Comparison of ENCODE assay signal across 8 mouse cellular contexts in the genomic region with DNA sequence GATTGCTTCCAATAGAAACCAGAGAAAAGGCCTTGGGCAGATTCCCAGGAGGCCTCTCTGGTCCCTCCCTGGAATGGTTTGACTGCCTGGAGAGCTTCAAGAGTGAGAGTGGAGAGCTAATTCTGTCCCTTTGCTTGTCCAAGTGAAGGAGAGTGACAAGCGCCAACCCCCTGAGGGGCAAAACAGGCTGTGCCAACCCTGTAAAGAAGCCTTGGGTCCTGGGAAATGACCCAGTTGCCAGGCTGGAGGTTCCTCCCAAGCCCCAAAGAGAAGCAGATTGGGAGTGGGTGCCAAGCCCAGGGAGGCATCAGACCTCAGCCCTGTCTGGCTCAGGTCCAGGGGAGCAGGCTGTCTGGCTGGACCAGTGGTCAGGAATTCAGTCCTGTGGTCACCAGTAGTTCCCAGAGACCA. TPM values are rescaled to one million over a fixed set of nuclear protein-coding genes. Genes with fewer than 3 reads are reported as not detected.
DNase-seq lines count a peak whose midpoint lies in the region; ATAC-seq lines count a peak whose summit lies in the region.

No protein-coding gene starts in this region.

- H3K9me3 ChIP-seq in midbrain, embryonic 15.5 days, result no peaks in the 10 kb centered on the region

- no peak overlapping the region for H3K4me2 ChIP-seq in midbrain, embryonic 15.5 days

- DNase-seq in adipocyte (ENCODE audit: low spot score), result peak; percentile 97
- peak; percentile 69 for DNase-seq in brain, adult 2 months (ENCODE audit: low read depth, low spot score)
- DNase-seq in frontal cortex, postnatal 14 days (ENCODE audit: low spot score in 2 of 2), result peak; percentile 33 to 60
- DNase-seq in heart, postnatal 36 days, result peak; percentile 70 to 83
- DNase-seq in layer of hippocampus, postnatal 14 days (ENCODE audit: low spot score in 2 of 2), result peak; percentile 61 to 87
- peak; percentile 57 for DNase-seq in urinary bladder, postnatal 25 days (ENCODE audit: low spot score)

- H3K27me3 ChIP-seq in midbrain, embryonic 15.5 days (replicated peaks), result no peaks in the 10 kb centered on the region

- no peak overlapping the region for H3K9ac ChIP-seq in midbrain, embryonic 15.5 days

- H3K36me3 ChIP-seq in midbrain, embryonic 15.5 days (replicated peaks), result no peaks in the 10 kb centered on the region

- intact Hi-C loops in heart, postnatal 36 days (cut with DNase I), result loop anchor here (2.0 kb wide), 3 partner anchors 19 to 37 kb away; a partner anchor contains a TSS

- no peak overlapping the region for H3K4me3 ChIP-seq in midbrain, embryonic 15.5 days

- no peaks in the 10 kb centered on the region for H3K4me1 ChIP-seq in midbrain, embryonic 15.5 days

- H3K27ac ChIP-seq in midbrain, embryonic 15.5 days, result peak overlapping the region; percentile 23

- ATAC-seq in midbrain, embryonic 15.5 days (replicated peaks), result peak; percentile 85
- no peak for ATAC-seq in erythroblast, adult 5-6 weeks (replicated peaks; ENCODE audit: low FRiP score, poor library complexity, severe bottlenecking)

- 88% methylated on average over 1 of the region's 1 CpGs for WGBS in midbrain, embryonic 15.5 days

RNA-seq across cellular contexts. Expression of a gene that starts 37.2 kb away (rescaled TPM):
- 100 to 1,000 TPM; 139 to 162 TPM for total RNA-seq in heart, postnatal 36 days (2021)
- total RNA-seq in layer of hippocampus, postnatal 14 days (2021), result 10 to 100 TPM; 21.2 to 30.8 TPM
- polyA plus RNA-seq in midbrain, embryonic 15.5 days (2015; fragmentation: Nextera tagmentation; extraction: Ambion mirVana), result 35.6 and 41.3 TPM in 2 replicates
- 13.6 and 14.4 TPM in 2 replicates for total RNA-seq in erythroblast, adult 5-6 weeks (2015; ENCODE audit: low replicate concordance)
- 10.3 and 16.5 TPM in 2 replicates for total RNA-seq in erythroblast, adult 5-6 weeks (2017; ENCODE audit: low replicate concordance)

Comparison
In these comparisons a context has a peak if more than half of its experiments do, and no peak if none do; other contexts are left out.
1. DNase-seq: peak in every context shown above with its lines; median percentile 97 in adipocyte; 76 in heart, postnatal 36 days; 74 in layer of hippocampus, postnatal 14 days; 69 in brain, adult 2 months; 57 in urinary bladder, postnatal 25 days; 46 in frontal cortex, postnatal 14 days.
2. RNA of a gene that starts 37.2 kb away (total RNA-seq): 139 to 162 TPM in heart, postnatal 36 days; 21.2 to 30.8 TPM in layer of hippocampus, postnatal 14 days and 10.3 to 16.5 TPM in erythroblast, adult 5-6 weeks; every median in the first group is over 4 times any median in the second.